Mouse (Mus musculus) liver, postnatal 0 days (tissue): ENCODE results near the gene Ptpn6. TPM values are rescaled to one million over a fixed set of nuclear protein-coding genes. Genes with fewer than 3 reads are reported as not detected.
A peak's percentile ranks its signal among the peaks of the same experiment; 100 is the strongest.

ENCODE experiments used
- ATAC-seq: fragments of 200-750 bp; cut with Nextera tagmentation; 2 replicates; pipeline ENCODE4 v1.8.0; 2017; ENCODE audit warnings: mild to moderate bottlenecking, moderate library complexity
- DNase-seq: peaks from one replicate; pipeline ENCODE4 v3.0.0-alpha.2; 2016
- H3K27ac ChIP-seq: fragments of 300-500 bp; sonication (generic); 2 replicates; pipeline ENCODE4 v1.5.1; 2014; ENCODE audit warnings: antibody characterized with exemption, moderate library complexity, mild to moderate bottlenecking, low read depth
- H3K27me3 ChIP-seq: fragments of 300-500 bp; sonication (generic); 2 replicates; pipeline ENCODE4 v1.6.1; 2014; ENCODE audit warnings: low read length, control low read depth, mixed read lengths; ENCODE audit not compliant: insufficient read depth
- H3K36me3 ChIP-seq: fragments of 300-500 bp; sonication (generic); replicated peaks from 2 replicates; pipeline ENCODE4 v1.6.1; 2014; ENCODE audit warnings: mild to moderate bottlenecking, control low read depth, low read length, moderate library complexity, mixed read lengths; ENCODE audit not compliant: insufficient read depth
- H3K4me1 ChIP-seq: fragments of 300-500 bp; sonication (generic); 2 replicates; pipeline ENCODE4 v1.6.1; 2014; ENCODE audit warnings: antibody characterized with exemption, mild to moderate bottlenecking, control low read depth; ENCODE audit not compliant: insufficient read depth
- H3K4me2 ChIP-seq: fragments of 300-500 bp; sonication (generic); 2 replicates; pipeline ENCODE4 v1.6.1; 2014; ENCODE audit warnings: low read depth, mild to moderate bottlenecking, low read length, moderate library complexity, mixed read lengths
- H3K4me3 ChIP-seq: fragments of 300-500 bp; sonication (generic); 2 replicates; pipeline ENCODE4 v1.5.1; 2014; ENCODE audit warnings: low read depth, low read length
- H3K9ac ChIP-seq: fragments of 300-500 bp; sonication (generic); replicated peaks from 2 replicates; pipeline ENCODE4 v1.6.1; 2014; ENCODE audit warnings: mild to moderate bottlenecking, moderate library complexity
- H3K9me3 ChIP-seq: fragments of 300-500 bp; sonication (generic); 2 replicates; pipeline ENCODE4 v1.6.1; 2016; ENCODE audit warnings: mild to moderate bottlenecking, control low read depth, low read length, mixed read lengths
- CTCF ChIP-seq: sonication (generic); IDR thresholded peaks from 2 replicates; pipeline ENCODE4 v1.5.1; 2016; ENCODE audit warnings: antibody characterized with exemption, low read depth
- EP300 ChIP-seq: IDR thresholded peaks from 2 replicates; pipeline ENCODE4 v1.6.1; 2016; ENCODE audit warnings: antibody characterized with exemption, low read depth, mild to moderate bottlenecking
- WGBS: fragments of 180-500 bp; shearing (Covaris S2); extraction: QIAGEN DNeasy Blood & Tissue Kit; methylation state at CpG from one replicate; pipeline ENCODE4 v1.1.7; 2014; ENCODE audit not compliant: insufficient replicate concordance; 5-methylcytosine and 5-hydroxymethylcytosine counted together
- polyA plus RNA-seq: library from polyadenylated mRNA; unstranded; fragments of >200 nt; fragmentation: Nextera tagmentation; extraction: Ambion mirVana; gene quantifications from 2 replicates; pipeline ENCODE4 v1.2.1, GENCODE M21; 2015

Gene Ptpn6
- polyA plus RNA-seq, 1 experiment from 2014 or later: 45.1 TPM

DNA sequence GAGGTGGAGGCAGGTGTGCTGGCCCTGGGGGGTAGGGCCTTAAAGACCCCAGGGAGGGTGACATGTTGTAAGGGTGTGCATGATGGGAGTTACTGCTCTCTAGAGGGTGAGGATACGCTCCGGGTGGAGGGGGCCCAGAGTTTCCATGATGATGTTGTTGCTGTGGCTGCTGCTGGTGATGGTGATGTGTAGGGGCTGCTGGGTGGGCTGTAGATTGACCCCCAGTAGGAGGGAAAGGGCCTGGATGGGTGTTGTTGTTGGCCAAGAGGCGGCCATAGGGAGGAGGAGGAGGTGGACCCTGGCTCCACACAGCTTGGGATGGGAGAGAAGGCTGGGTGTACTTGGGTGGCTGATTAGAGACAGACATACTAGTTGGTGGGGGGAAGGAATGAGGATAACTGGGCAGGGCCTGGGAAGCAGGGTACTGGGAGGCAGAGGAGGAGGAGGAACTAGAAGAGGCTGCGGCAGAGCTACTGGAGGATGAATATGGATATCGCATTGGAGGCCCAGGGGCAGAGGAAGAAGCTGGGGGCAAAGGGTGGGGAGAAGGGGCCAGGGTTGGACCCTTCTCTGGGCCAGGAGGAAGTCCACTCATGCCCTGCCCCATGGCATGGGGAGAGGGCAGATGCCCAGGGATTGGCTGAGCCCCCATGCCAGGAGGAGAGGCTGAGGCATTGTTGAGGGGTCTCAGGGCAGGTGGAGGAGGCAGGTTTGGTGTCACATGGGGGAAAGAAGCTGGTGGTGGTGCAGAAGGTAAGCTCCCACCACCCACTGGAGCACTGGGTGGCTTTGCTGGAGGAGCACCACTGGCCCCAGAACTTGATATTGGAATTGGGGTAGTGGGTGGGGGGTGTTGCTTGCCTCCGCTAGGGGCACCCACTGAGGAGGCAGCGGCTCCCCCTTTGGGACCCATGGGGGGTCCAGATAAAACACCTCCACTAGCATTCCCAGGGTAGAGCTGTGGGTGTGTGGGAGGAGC lies 8.4 kb upstream of the Ptpn6 start:
- TF ChIP-seq CTCF: no peak
- no peak for TF ChIP-seq EP300
- peaks cover 19% of the 10 kb centered on the region for H3K4me1 ChIP-seq
- no peaks in the 10 kb centered on the region for H3K27me3 ChIP-seq
- 82% methylated on average over 7 of the region's 7 CpGs for WGBS
- H3K4me3 ChIP-seq: no peak overlapping the region; the same call in 1 of the 2 replicates
- H3K36me3 ChIP-seq: peaks cover 9% of the 10 kb centered on the region
- peak overlapping the region; percentile 96 for H3K4me2 ChIP-seq
- H3K9me3 ChIP-seq: no peaks in the 10 kb centered on the region
- DNase-seq (no peak), ATAC-seq (no peak)
- peak overlapping the region; percentile 82 for H3K9ac ChIP-seq
- H3K27ac ChIP-seq: no peak overlapping the region

DNA sequence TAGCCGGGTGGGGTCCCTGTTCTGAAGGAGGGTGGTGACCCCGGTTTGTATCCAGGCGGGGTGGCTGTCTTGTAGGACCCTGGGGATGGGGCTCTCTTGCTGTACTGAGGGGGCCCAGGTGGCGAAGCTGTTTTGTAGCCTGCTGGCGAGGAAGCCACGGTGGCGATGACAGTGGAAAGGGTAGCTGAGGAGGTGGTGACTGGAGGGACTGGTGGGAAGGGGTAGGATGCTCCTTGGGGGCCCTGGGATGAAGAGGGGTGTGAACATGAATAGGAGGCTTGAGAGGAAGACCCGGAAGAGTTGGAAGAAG lies 7.7 kb upstream of the Ptpn6 start:
- DNase-seq: no peak
- H3K9ac ChIP-seq: peak overlapping the region; percentile 82
- H3K9me3 ChIP-seq: no peaks in the 10 kb centered on the region
- no peak for ATAC-seq
- H3K36me3 ChIP-seq: peaks cover 9% of the 10 kb centered on the region
- peak overlapping the region; percentile 91 for H3K27ac ChIP-seq
- 27% methylated on average over 8 of the region's 8 CpGs for WGBS
- no peaks in the 10 kb centered on the region for H3K27me3 ChIP-seq
- peaks cover 22% of the 10 kb centered on the region for H3K4me1 ChIP-seq
- H3K4me2 ChIP-seq: peak overlapping the region; percentile 96
- TF ChIP-seq CTCF (no peak), EP300 (no peak)
- peak overlapping the region; percentile 63 for H3K4me3 ChIP-seq

DNA sequence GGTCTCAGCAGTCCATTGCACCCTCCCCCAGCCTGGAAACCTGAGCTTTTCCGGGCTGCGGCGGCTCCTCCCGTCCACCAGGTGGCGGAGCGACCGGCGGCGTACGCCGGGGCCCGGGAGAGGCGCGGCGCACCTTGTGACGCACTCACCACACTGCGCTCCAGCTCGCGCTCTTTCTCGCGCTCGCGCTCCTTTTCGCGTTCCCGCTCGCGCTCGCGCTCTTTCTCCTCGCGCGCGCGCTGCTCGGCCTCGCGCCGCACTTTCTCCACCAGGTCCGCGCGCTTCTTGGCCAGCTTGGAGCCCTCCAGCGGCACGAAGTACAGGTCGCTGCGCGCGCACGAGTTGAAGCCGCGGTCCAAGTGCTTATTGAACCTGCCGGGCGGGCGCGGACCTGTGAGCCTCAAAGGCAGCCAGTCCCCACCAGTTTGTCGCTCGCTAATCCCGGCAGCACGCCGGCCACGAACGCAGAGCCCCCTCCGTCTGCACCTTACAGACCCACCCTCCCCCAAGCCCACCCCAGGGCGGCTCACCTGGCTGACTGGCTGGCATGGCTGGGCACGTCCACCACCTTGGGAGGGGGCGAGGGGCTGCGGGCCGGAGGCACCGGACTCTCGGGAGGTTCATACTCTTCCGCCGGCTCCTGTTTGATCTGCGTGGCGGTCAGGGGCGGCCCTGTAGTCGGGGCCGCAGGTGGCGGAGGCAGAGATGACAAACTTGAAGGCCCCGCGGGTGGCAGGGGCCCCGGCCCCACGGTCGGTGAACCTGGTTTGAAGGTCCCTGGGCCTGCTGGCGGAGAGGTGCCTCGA lies 7.2 kb upstream of the Ptpn6 start:
- H3K27ac ChIP-seq: peak overlapping the region; percentile 91
- no peaks in the 10 kb centered on the region for H3K9me3 ChIP-seq
- TF ChIP-seq EP300: no peak
- TF ChIP-seq CTCF: peak; percentile 96
- peak overlapping the region; percentile 82 for H3K9ac ChIP-seq
- peaks cover 9% of the 10 kb centered on the region for H3K36me3 ChIP-seq
- peak overlapping the region; percentile 96 for H3K4me2 ChIP-seq
- peak; percentile 88 for ATAC-seq
- DNase-seq: peak; percentile 95
- peaks cover 21% of the 10 kb centered on the region for H3K4me1 ChIP-seq
- H3K27me3 ChIP-seq: no peaks in the 10 kb centered on the region
- H3K4me3 ChIP-seq: peak overlapping the region; percentile 63
- under 1% methylated on average over 85 of the region's 85 CpGs for WGBS

GRCm38 (mm10) chr6:124744755-124745321 lies 6.3 kb upstream of the Ptpn6 start:
- no peak overlapping the region for H3K27ac ChIP-seq
- peaks cover 28% of the 10 kb centered on the region for H3K4me1 ChIP-seq
- peaks cover 9% of the 10 kb centered on the region for H3K36me3 ChIP-seq
- ATAC-seq (no peak), DNase-seq (no peak)
- H3K9me3 ChIP-seq: no peaks in the 10 kb centered on the region
- peak overlapping the region; percentile 63 for H3K4me3 ChIP-seq
- no peaks in the 10 kb centered on the region for H3K27me3 ChIP-seq
- 72% methylated on average over 26 of the region's 26 CpGs for WGBS
- peak overlapping the region; percentile 26; the same call in 1 of the 2 replicates for H3K9ac ChIP-seq
- no peak for TF ChIP-seq EP300
- peak overlapping the region; percentile 96 for H3K4me2 ChIP-seq

DNA sequence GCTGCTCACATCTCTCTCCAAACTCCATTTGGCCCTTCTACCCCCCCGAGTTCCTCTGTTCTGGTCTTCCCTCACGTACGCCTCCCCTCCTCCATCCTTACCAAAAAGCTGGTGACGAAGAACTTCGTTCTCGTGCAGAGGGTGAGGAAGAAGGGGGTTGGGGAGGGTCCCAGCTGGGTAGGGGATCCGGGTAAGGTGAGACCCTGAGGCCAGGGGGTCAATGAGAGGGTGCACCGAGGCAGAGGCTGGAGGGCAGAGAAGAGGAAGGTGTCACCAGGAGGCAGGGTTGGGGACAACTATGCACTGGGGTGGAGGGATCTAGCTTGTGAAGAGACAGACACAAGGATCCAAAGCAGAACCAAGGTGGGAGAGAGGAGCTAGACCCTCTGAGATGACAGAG lies 5.1 kb upstream of the Ptpn6 start:
- H3K36me3 ChIP-seq: peaks cover 5% of the 10 kb centered on the region
- H3K9me3 ChIP-seq: no peaks in the 10 kb centered on the region
- H3K4me1 ChIP-seq: peaks cover 39% of the 10 kb centered on the region
- H3K4me3 ChIP-seq: no peak overlapping the region
- H3K4me2 ChIP-seq: no peak overlapping the region
- TF ChIP-seq CTCF: no peak
- TF ChIP-seq EP300: no peak
- H3K9ac ChIP-seq: no peak overlapping the region
- no peak for DNase-seq
- ATAC-seq: no peak
- 80% methylated on average over 8 of the region's 8 CpGs for WGBS
- H3K27me3 ChIP-seq: no peaks in the 10 kb centered on the region
- no peak overlapping the region for H3K27ac ChIP-seq
